Mouse (Mus musculus) urinary bladder, postnatal 36 days (tissue): ENCODE measurements around the gene Matn1.

Source experiments
- DNase-seq, 2 experiments: peaks; one replicate each; pipeline ENCODE4 v3.0.0; 2022; ENCODE audit warnings: low spot score in 2 of 2, mixed read lengths in 1 of 2

Gene Matn1

DNA sequence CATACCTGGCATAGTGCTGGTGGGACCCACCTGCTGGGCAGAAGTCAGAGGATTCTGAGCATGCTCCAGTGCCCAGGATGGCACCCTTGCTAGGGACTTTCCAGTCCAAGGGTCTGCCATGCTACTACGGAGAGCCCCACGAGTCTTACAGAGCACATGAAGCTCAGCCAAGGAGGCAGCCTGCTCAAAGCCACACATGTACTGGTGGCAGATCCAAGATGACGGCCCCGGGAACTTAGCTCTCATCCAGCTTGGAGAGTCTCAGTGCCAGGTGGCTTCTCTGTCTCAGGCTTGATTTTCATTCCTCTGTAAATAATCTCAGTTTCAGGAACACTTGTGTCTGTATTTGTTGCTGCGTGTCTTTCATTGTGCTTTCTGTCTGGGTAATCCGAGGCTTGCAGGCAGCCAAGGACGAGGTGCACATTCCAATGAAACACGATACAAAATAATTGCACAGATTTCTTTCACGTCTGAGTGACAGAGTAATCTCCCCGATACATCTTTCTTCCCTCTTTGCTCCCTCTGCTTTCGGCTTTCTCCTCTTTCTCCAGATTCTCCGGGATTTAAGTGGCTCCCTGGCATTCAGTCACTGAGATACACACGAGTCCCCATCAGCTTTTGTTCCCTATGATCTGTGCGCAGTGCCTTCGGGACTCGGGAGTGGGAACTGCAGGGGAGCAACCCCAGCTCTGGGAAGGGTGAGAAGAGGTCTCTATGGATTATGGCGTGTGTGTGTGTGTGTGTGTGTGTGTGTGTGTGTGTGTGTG lies 40.4 kb downstream of the Matn1 start:
- DNase-seq, result no peak

GRCm38 (mm10) chr4:130987046-130987445 lies 42.9 kb downstream of the Matn1 start:
- DNase-seq, result no peak

DNA sequence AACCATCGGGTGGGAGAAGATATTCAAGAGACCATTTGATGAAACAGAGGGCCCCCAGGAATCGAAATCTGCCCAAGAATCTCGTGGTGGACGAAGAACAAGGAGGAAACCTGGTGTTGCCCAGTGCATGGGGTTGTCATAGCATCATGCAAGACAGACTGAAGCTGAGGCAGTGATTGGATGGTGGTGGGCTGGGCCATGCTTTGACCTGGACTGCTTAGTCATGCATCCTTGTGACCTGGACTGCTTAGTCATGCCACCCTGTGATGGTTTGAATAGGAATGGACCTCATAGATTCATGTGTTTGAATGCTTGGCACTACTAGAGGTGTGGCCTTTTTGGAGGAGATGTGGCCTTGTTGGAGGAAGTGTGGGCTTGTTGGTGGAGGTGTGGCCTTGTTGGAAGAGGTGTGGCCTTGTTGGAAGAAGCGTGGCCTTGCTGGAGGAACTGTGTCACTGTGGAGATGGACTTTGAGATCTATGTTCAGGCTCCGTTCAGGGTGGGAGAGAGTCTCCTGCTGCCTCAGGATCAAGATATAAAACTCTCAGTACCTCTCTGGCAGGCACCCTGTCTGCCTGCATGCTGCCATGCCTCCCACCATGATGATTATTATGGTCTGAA lies 44.1 kb downstream of the Matn1 start:
- DNase-seq, result no peak

DNA sequence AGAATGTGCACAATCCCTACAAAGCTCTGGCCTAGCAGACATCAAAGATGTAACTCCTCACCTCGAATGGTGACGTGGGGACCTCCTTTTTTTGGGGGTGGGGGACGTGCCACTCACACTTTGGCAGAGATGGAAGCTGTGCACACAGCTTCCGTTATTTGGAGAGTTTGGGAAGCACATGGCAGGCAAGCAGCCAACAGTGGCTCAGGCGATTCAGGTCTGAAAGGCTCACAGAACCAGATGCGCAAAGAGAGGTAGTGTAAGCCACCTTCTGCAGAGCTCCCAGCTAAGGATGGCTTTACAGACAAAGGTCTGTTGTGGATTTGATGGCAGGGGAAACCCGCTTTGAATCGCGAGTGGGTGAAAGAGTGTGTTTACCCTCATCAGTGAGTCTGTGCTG lies 45.0 kb downstream of the Matn1 start:
- no peak for DNase-seq

DNA sequence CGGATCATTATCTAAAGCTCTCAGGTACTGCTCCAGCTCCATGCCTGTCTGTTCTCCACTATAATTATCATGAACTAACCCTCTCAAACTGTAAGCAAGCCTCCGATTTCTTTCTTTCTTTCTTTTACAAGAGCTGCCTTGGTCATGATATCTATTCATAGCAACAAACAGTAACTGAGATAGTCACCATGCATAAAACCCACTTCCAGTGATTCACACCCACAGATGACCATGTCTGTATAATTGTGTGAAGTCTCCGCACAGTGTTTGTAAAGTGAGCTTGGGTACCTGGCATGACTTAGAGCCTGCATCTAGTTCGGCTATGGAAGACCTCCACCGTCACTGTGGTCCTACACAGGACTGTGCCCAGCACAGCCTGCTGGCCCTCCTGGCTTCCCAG lies 46.8 kb downstream of the Matn1 start:
- DNase-seq, result no peak

DNA sequence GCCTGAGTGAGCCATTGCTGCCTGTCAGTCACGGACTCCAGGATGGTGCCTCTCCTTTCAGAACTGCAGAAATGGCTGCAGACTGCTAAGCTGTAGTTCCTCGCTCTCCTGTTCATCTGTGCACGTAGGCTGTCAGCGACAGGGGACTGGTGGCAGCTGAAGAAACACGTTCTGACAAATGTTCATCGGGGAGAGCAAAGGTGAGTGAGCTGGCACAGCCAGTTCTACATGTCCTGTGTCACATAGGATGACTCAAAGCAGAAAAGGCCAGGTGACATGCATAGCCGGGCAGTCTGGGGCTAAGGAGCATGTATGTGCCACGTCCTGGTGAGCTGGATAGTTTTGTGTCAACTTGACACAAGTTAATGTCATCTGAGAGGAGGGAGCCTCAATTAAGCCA lies 50.4 kb downstream of the Matn1 start:
- peak; percentile 44 to 64 for DNase-seq

DNA sequence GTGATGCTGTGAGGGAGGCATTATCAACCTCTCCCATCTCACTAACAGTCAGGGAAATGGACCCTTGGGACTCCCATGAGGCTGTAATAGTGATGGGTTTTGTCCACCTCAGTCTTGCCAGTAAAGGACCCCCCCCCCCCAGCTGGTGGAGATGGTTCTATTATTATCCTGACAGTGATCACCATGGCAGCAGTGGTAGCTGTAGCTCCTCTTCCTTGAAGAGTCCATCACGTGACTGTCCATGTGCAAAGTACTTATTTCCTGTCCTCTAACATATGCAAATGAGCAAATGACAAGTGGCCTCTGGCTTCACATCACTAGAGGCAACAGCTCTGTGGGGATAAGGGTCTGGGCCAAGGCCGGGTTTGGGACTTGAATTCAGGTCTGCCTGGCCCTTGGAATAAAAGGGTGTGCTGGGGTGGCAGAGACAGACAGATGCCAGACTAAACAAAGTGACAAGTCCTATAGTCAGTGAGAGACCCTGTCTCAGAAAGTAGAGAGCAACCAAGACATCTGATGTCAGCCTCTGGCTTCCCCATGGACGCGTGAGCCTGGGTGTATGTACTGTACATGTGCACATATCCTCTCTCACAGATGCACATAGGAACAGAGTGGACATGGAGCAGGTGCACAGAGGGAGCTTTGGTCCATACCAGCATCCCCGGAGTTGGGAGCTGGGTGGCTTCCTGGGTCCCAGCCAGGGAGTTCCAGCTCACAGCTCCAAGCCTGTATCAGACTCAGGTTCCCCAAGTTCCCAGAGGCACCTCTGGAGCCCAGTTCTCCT lies 55.8 kb downstream of the Matn1 start:
- no peak for DNase-seq

GRCm38 (mm10) chr4:131000614-131001178 lies 56.5 kb downstream of the Matn1 start:
- no peak for DNase-seq
